Mouse (Mus musculus) embryonic facial prominence, embryonic 14.5 days (tissue): Measurements from ENCODE around the gene Prss8. TPM values are rescaled to one million over a fixed set of nuclear protein-coding genes. Genes with fewer than 3 reads are reported as not detected.
"Not testable (repeated sequence)": the region's sequence is repeated elsewhere in the genome, so short reads cannot be mapped to it uniquely, and the experiment has no call there.

Source experiments
- ATAC-seq: fragments of 200-750 bp; cut with Nextera tagmentation; 2 replicates; pipeline ENCODE4 v1.8.0; 2017; ENCODE audit warnings: low read depth, moderate number of reproducible peaks, moderate TSS enrichment
- DNase-seq: peaks from one replicate; pipeline ENCODE4 v3.0.0-alpha.2; 2015; ENCODE audit warnings: low spot score
- H3K27ac ChIP-seq: fragments of 300-500 bp; sonication (generic); replicated peaks from 2 replicates; pipeline ENCODE4 v1.5.1; 2014; ENCODE audit warnings: low read depth, mild to moderate bottlenecking, low read length, moderate library complexity
- H3K27me3 ChIP-seq: fragments of 300-500 bp; sonication (generic); replicated peaks from 2 replicates; pipeline ENCODE4 v1.6.1; 2014; ENCODE audit warnings: low read length; ENCODE audit not compliant: control insufficient read depth, insufficient read depth
- H3K36me3 ChIP-seq: fragments of 300-500 bp; sonication (generic); 2 replicates; pipeline ENCODE4 v1.6.1; 2014; ENCODE audit warnings: low read length, mixed read lengths; ENCODE audit not compliant: control insufficient read depth, insufficient read depth
- H3K4me1 ChIP-seq: fragments of 300-500 bp; sonication (generic); 2 replicates; pipeline ENCODE4 v1.6.1; 2014; ENCODE audit warnings: antibody characterized with exemption, low read length; ENCODE audit not compliant: control insufficient read depth, insufficient read depth
- H3K4me2 ChIP-seq: fragments of 300-500 bp; sonication (generic); 2 replicates; pipeline ENCODE4 v1.6.1; 2014; ENCODE audit warnings: low read depth, mild to moderate bottlenecking, low read length, moderate library complexity, mixed read lengths
- H3K4me3 ChIP-seq: fragments of 300-500 bp; sonication (generic); 2 replicates; pipeline ENCODE4 v1.5.1; 2014; ENCODE audit warnings: low read depth, mild to moderate bottlenecking, low read length
- H3K9ac ChIP-seq: fragments of 300-500 bp; sonication (generic); 2 replicates; pipeline ENCODE4 v1.6.1; 2014; ENCODE audit warnings: low read depth, mild to moderate bottlenecking, low read length, moderate library complexity, mixed read lengths
- H3K9me3 ChIP-seq: fragments of 300-500 bp; sonication (generic); 2 replicates; pipeline ENCODE4 v1.6.1; 2016; ENCODE audit warnings: low read length; ENCODE audit not compliant: control insufficient read depth
- WGBS: fragments of 180-500 bp; shearing (Covaris S2); extraction: QIAGEN DNeasy Blood & Tissue Kit; methylation state at CpG from one replicate; pipeline ENCODE4 v1.1.7; 2014; 5-methylcytosine and 5-hydroxymethylcytosine counted together
- polyA plus RNA-seq: library from polyadenylated mRNA; unstranded; fragments of >200 nt; fragmentation: Nextera tagmentation; extraction: Ambion mirVana; gene quantifications from 2 replicates; pipeline ENCODE4 v1.2.1, GENCODE M21; 2014

The Prss8 gene
- polyA plus RNA-seq, 1 experiment from 2014 or later: 11.1 TPM

DNA sequence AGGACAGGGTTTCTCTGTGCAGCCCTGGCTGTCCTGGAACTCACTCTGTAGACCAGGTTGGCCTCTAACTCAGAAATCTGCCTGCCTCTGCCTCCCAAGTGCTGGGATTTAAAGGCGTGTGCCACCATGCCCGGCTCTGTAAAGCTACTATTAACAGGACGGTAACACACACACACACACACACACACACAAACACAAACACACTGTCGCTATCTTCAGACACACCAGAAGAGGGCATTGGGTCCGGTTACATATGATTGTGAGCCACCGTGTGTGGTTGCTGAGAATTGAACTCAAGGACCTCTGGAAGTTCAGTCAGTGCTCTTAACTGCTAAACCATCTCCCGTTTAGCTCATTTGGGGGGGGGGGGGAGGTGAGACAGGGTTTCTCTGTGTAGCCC, 34.0 kb downstream of the Prss8 start:
- H3K9me3 ChIP-seq, H3K27me3 ChIP-seq, ATAC-seq, H3K9ac ChIP-seq, H3K4me1 ChIP-seq, H3K27ac ChIP-seq, DNase-seq: not testable (repeated sequence)
- H3K4me3 ChIP-seq: peak overlapping the region; percentile 57
- peak overlapping the region; percentile 82 for H3K4me2 ChIP-seq
- peaks cover 20% of the 10 kb centered on the region for H3K36me3 ChIP-seq
- WGBS: 74% methylated on average over 7 of the region's 7 CpGs

DNA sequence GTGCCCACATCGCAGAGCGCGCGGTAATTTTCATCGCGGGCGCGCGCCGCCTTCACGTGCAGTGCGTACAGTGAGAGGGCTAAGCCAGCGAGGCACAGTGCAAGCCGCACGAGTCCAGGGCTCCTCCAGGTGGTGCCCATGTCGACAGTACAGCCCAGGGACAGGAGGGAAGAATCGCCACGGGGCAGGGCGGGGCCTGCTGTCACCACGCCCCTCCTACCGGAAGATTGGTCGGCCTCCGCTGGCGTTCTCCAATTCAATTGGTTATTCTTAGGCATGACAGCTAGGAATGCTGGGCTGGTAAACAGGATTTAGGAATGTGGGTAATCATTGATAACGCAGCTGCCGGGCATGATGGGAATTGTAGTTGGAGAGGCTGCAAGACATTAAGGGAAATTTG, 34.5 kb downstream of the Prss8 start, which contains the start of the genes Gm21974 and Vkorc1:
Gm21974 (minus strand) TSS at position 13 of the 400 bp plus-strand sequence.
Vkorc1 (minus strand) TSS at position 176 of the 400 bp plus-strand sequence.
- peak within 1 kb of the TSS; percentile 82 for H3K4me2 ChIP-seq
- H3K9ac ChIP-seq: peak within 1 kb of the TSS; percentile 79
- peaks cover 20% of the 10 kb centered on the region for H3K36me3 ChIP-seq
- no peaks in the 10 kb centered on the region for H3K27me3 ChIP-seq
- peak; percentile 97 for ATAC-seq
- peak within 1 kb of the TSS; percentile 74 for H3K27ac ChIP-seq
- WGBS: under 1% methylated on average over 25 of the region's 26 CpGs
- H3K4me3 ChIP-seq: peak within 1 kb of the TSS; percentile 57
- peak; percentile 99 for DNase-seq
- H3K9me3 ChIP-seq: no peaks in the 10 kb centered on the region
- H3K4me1 ChIP-seq: peaks cover 7% of the 10 kb centered on the region; the same call in 1 of the 2 replicates

DNA sequence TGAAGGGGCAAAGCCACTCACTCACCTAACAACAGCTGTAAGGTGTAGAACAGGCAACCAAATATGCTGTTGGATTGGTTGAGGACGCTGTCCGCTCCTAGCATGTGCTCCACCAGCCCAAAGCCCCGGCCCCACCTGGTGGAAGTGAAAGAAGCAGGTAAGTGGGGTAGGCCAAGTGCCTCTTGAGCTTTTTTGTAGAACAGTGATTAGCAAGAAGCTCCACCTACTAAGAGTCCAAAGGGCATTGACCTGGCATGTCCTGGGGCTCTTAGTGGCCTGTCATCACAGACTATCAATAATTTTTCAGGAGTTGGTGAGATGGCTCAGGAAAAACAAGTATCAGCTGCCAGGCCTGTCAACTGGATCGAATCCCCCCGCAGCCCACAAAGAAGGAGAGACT, 35.4 kb downstream of the Prss8 start:
- peak overlapping the region; percentile 57 for H3K4me3 ChIP-seq
- peaks cover 26% of the 10 kb centered on the region for H3K36me3 ChIP-seq
- peak overlapping the region; percentile 79 for H3K9ac ChIP-seq
- 70% methylated on average over 5 of the region's 5 CpGs for WGBS
- peak overlapping the region; percentile 82 for H3K4me2 ChIP-seq
- no peaks in the 10 kb centered on the region for H3K27me3 ChIP-seq
- no peaks in the 10 kb centered on the region for H3K9me3 ChIP-seq
- H3K27ac ChIP-seq: no peak overlapping the region
- ATAC-seq: no peak
- peaks cover 7% of the 10 kb centered on the region; the same call in 1 of the 2 replicates for H3K4me1 ChIP-seq
- DNase-seq: no peak

DNA sequence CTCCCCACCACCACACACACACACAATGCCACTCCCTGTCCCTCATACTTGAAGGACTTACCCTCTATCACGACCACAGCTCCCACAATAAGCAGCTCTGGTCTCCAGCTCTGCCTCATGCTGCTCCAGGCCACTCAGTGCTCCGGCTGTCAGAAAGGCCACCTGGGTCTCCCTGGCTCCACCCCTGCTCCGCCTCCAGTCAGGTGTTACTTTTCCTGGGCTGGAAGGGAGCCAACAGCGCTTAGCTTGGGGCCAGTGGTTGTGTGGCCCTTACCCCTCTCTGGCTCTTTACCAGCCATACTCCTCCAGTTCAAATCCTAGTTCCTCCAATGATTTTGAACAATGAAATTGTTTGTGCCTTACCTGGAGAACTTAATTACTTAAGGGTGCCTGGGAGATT, 39.1 kb downstream of the Prss8 start, which contains the start of gene Prss53:
Prss53 (minus strand) TSS at position 173 of the 400 bp plus-strand sequence.
- Histone ChIP-seq H3K4me1 (peaks cover 7% of the 10 kb centered on the region; the same call in 1 of the 2 replicates), H3K4me3 (no peak within 1 kb of the TSS), H3K27ac (no peak within 1 kb of the TSS), H3K9ac (no peak within 1 kb of the TSS), H3K36me3 (peaks cover 62% of the 10 kb centered on the region), H3K4me2 (no peak within 1 kb of the TSS), H3K9me3 (no peaks in the 10 kb centered on the region), H3K27me3 (no peaks in the 10 kb centered on the region)
- DNase-seq (peak; percentile 52), ATAC-seq (no peak)
- WGBS: 33% methylated on average over 4 of the region's 4 CpGs

DNA sequence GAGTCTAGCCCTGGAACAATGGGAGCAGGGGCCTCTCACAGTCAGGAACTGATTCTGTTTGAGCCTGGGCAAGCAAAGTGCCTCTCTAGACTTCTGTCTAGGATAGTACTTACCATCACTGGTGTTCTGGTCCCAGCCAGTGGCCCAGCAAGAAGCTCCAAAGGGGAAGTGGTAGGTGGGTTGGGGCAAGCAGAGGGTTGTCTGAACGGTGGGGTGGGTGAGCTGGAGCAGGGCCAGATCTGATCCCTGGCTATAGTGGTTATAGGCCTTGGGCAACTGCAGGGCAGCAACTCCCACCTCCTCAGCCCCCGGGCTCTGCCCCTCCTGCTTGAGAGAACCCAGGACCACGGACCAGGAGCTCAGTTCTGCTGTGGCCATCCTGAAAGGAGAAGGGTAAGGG, 41.1 kb downstream of the Prss8 start:
- peaks cover 81% of the 10 kb centered on the region for H3K36me3 ChIP-seq
- no peaks in the 10 kb centered on the region for H3K27me3 ChIP-seq
- 74% methylated on average over 3 of the region's 3 CpGs for WGBS

DNA sequence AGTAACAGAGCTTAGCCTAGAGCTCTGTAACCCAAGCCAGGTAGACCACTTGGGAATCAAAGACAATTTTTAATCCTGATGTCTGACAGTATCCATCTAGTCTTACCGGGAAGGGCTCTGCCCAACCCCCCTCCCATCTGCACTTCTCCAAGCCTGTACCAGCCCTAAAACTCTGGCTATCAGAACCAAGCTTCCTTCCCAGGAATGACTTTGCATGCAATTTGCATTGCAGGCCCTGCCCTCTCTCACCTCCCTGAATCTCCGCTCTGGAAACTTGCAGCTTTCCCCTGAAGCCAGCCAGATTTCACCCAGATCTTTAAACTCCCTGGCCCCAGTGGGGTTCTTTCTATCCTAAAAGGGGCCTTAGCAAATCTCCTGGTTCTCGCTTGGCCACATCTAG, 42.1 kb downstream of the Prss8 start:
- H3K9ac ChIP-seq: no peak overlapping the region
- no peaks in the 10 kb centered on the region for H3K9me3 ChIP-seq
- H3K36me3 ChIP-seq: peaks cover 81% of the 10 kb centered on the region
- H3K4me2 ChIP-seq: no peak overlapping the region
- no peaks in the 10 kb centered on the region for H3K27me3 ChIP-seq
- H3K4me3 ChIP-seq: no peak overlapping the region
- no peaks in the 10 kb centered on the region; the same call in 1 of the 2 replicates for H3K4me1 ChIP-seq
- WGBS: 77% methylated on average over 3 of the region's 3 CpGs
- H3K27ac ChIP-seq: no peak overlapping the region
- no peak for ATAC-seq
- no peak for DNase-seq

More for the DNA sequence above, 41.1 kb downstream of the Prss8 start:
- Histone ChIP-seq H3K9ac (no peak overlapping the region), H3K4me2 (no peak overlapping the region), H3K4me1 (no peaks in the 10 kb centered on the region; the same call in 1 of the 2 replicates), H3K4me3 (no peak overlapping the region), H3K9me3 (no peaks in the 10 kb centered on the region), H3K27ac (no peak overlapping the region)
- ATAC-seq (no peak), DNase-seq (no peak)

DNA sequence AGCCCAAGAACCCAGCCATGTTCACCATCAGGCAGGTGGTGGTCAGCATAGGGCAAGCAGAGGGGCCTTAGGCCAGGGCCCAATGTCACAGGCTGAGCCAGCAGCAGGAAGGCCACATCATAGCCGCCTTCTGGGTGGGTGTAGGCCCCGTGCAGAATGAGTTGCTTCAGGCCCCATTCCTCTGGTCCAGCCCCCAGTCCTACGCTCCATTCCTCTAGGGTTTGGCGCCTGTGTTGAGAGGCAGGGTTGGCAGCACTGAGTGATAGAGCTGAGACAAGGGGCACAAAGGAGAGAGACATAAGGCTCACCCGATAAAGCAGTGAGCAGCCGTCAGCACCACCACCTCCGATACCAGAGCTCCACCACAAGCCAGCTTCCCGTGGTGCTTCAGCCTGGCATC, 42.7 kb downstream of the Prss8 start:
- Histone ChIP-seq H3K27me3 (no peaks in the 10 kb centered on the region), H3K27ac (no peak overlapping the region), H3K4me1 (no peaks in the 10 kb centered on the region; the same call in 1 of the 2 replicates), H3K4me2 (no peak overlapping the region), H3K36me3 (peaks cover 81% of the 10 kb centered on the region), H3K9ac (no peak overlapping the region), H3K9me3 (no peaks in the 10 kb centered on the region), H3K4me3 (no peak overlapping the region)
- 84% methylated on average over 5 of the region's 8 CpGs for WGBS
- DNase-seq (no peak), ATAC-seq (no peak)

DNA sequence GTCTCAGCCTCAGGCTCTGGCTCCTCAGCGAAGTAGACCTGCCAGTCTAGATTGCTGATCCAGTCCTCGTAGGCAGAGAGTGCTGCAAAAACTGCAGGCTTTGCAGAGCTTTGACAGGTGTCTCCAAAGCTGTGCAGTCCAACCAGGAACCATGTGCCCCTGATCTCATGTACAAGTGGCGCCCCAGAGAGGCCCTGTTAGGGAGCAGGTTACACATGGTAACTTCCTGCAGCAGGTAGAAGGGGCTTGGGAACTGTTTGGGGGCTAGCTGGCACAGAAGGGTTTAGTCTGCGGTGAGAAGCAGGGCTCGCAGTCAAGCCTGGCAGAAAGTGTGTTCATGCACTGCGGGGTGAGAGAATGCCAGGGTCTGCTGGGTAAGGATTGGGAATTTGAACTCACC, 43.4 kb downstream of the Prss8 start:
- H3K9ac ChIP-seq: 0 out of 2 replicates have a peak overlapping the region, but pooled peaks have one; percentile 25
- DNase-seq: no peak
- H3K4me1 ChIP-seq: no peaks in the 10 kb centered on the region; the same call in 1 of the 2 replicates
- H3K36me3 ChIP-seq: peaks cover 85% of the 10 kb centered on the region
- no peaks in the 10 kb centered on the region for H3K9me3 ChIP-seq
- no peak for ATAC-seq
- no peaks in the 10 kb centered on the region for H3K27me3 ChIP-seq
- H3K4me3 ChIP-seq: no peak overlapping the region
- 84% methylated on average over 6 of the region's 6 CpGs for WGBS
- H3K4me2 ChIP-seq: no peak overlapping the region
- H3K27ac ChIP-seq: no peak overlapping the region

DNA sequence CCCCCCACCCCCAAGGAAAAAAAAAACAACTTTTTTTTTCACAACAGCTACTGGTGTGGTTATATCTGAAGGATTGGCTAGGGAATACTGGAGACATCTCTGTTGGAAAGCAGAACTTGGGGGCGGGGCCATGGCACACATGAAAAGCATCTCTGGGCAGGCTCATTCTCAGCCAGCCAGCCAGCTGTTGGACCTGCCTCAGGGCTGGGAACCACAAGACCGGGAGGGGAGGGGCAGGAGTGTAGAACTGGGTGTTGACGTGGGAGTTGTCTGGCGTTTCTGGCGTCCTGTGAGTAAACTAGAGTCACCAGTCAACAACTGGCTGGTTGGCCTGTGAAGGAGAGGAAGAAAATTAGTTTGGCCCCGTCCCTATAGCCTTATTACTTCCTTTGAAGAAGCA, 44.0 kb downstream of the Prss8 start:
- 60% methylated on average over 6 of the region's 6 CpGs for whole genome bisulfite sequencing
- H3K9ac ChIP-seq: no peak overlapping the region
- H3K4me3 ChIP-seq: no peak overlapping the region
- H3K27me3 ChIP-seq: no peaks in the 10 kb centered on the region
- H3K27ac ChIP-seq: no peak overlapping the region
- H3K9me3 ChIP-seq: no peaks in the 10 kb centered on the region
- DNase-seq (peak; percentile 48), ATAC-seq (0 out of 2 replicates have a peak, but pooled peaks have one; percentile 10)
- H3K4me1 ChIP-seq: no peaks in the 10 kb centered on the region; the same call in 1 of the 2 replicates
- H3K4me2 ChIP-seq: no peak overlapping the region
- H3K36me3 ChIP-seq: peaks cover 91% of the 10 kb centered on the region
